Mouse (Mus musculus) ES-E14 (cell line): ENCODE measurements at regions not wholly inside any gene's neighbourhood (a gene's known extent, or its start where the extent isn't known, plus 50 kb on each side); places are given as distances from the start of the nearest gene placed in this dataset.

Experiments used
- CHD2 ChIP-seq: IDR thresholded peaks from 2 replicates; pipeline ENCODE4 v1.6.1; 2014; ENCODE audit warnings: mild to moderate bottlenecking, low read depth, low read length, inconsistent platforms
- HCFC1 ChIP-seq: IDR thresholded peaks from 2 replicates; pipeline ENCODE4 v1.6.1; 2012; ENCODE audit warnings: low read length, inconsistent platforms, borderline replicate concordance; ENCODE audit not compliant: insufficient read depth
- MAFK ChIP-seq: IDR thresholded peaks from 2 replicates; pipeline ENCODE4 v1.6.1; 2014; ENCODE audit warnings: mild to moderate bottlenecking, low read depth, low read length, inconsistent platforms; ENCODE audit not compliant: insufficient read depth
- ZC3H11A ChIP-seq: IDR thresholded peaks from 2 replicates; pipeline ENCODE4 v1.6.1; 2012; ENCODE audit warnings: low read depth, mild to moderate bottlenecking, inconsistent platforms, low read length, borderline replicate concordance
- ZNF384 ChIP-seq: IDR thresholded peaks from 2 replicates; pipeline ENCODE4 v1.6.1; 2012; ENCODE audit warnings: low read depth, low read length, inconsistent platforms

DNA sequence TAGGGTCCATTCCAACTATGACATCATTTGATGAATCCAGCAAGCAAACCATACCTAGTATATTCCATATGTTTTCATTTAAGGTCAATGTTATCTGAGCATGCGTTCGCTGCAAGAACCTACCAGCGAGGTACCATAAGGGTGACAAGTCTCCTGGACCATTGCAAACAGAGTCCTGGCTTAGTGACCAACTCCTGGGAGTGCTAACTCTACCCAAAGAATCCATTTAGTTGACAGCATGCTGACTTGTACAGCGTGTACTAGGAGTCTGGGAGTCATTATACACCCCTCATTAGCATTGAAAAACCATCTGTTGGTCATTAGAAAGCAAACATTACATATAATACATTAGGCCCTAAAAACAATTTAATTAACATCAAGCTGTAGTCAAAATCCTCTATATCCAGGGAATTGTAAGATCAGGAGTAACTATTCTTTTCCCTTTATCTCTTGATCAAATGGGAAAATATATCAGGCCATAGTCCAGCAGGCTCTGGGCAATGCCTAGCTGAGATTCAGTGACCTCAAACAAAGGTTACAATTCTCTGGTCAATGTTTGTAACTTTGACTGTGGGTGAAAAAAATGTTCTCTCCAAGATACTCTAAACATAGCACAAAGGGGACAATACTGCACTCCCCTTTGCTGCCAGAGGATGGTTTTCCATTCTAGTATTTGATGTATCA is 255.9 kb upstream of the Ldb2 start:
- TF ChIP-seq ZNF384 (no peak), MAFK (no peak), HCFC1 (no peak), ZC3H11A (no peak), CHD2 (no peak)
